Mouse (Mus musculus) kidney, postnatal 14 days (tissue): ENCODE measurements around the gene Dlk2.

ENCODE experiments used
- DNase-seq: peaks from one replicate; pipeline ENCODE4 v3.0.0; 2022; ENCODE audit warnings: mixed read lengths

Dlk2 gene

GRCm38 (mm10) chr17:46327413-46327905 is 30.2 kb downstream of the Dlk2 start:
- DNase-seq: no peak

DNA sequence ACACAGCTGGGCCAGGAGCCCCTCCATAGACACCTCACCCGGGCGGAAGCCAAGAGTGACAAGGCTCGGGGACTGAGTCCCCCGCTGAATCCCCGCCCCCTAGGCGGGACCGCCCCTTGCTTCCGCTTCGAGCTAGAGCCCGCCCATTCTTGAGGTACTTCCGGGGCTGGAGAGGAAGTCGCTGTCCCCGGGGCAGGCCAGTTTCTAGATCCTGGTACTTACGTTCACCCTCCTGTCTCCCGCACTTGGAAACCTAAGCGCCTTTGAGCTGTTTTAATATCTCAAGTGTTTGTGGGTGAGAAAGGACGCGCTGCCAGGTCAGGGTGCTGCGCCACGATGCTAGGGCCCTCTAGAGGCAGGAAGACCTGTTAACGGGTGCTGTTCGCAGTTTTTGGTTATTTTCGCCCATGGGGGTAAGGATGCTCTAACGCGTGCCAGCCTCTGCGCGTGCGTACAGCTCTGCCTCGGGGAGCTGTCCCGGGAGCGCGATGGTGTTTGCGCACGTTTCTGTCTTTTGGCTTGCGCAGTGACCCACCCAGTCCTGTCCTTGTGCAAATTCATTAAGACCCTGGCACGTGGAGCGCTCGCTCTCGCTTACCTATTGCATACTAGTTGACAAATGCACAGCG is 30.8 kb downstream of the Dlk2 start, which contains the start of gene Abcc10:
TSS of gene Abcc10 (minus strand) at position 447 of the 629 bp plus-strand sequence.
- DNase-seq: peak; percentile 96

GRCm38 (mm10) chr17:46328723-46329122 is 31.5 kb downstream of the Dlk2 start:
- no peak for DNase-seq

DNA sequence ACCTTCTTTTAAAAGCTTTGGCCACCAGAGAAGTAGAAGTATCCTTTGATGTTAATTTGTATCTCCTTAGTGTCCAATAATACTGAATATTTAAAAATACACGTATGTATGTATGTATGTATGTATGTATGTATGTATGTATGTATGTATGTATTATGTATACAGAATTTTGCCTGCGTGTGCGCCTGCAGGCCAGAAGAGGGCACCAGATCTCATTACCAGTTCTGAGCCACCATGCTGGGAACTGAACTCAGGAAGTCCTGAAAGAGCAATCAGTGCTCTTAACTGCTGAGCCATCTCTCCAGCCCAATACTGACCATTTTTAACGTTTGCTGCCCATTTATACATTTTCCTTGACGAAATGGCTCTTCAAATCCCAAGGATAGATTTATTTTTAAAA is 39.3 kb downstream of the Dlk2 start:
- DNase-seq: no peak

DNA sequence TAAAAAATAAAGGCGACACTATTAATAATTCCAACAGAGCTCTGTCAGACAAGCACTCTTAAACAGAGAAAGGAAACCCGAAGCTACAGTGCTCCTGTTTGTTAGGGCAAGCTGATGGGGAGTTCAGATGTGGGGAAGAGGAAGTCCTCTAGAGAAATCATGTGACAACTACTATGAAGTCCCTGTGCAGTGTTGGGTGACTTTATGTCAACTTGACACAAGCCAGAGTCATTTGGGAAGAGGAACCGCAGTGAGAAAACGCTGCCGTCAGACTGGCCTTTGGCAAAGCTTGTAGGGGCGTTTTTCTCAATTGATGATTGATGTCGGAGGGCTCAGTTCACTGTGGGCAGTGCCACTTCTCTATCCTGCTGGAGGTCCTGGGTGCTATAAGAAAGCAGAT is 44.0 kb downstream of the Dlk2 start:
- no peak for DNase-seq

GRCm38 (mm10) chr17:46351026-46351700 is 53.9 kb downstream of the Dlk2 start:
- no peak for DNase-seq
